Mouse (Mus musculus): ENCODE measurements around the gene Myoz1.
"Not testable (repeated sequence)": the region's sequence is repeated elsewhere in the genome, so short reads cannot be mapped to it uniquely, and the experiment has no call there.

The Myoz1 gene

GRCm38 (mm10) chr14:20656361-20656760 is at the start of gene Myoz1:
Gene Myoz1, minus strand, starts transcription at chr14:20656540.
- DNase-seq (ENCODE audit: low read depth): no peak

- not testable (repeated sequence) for DNase-seq (ENCODE audit: low read depth)
These were observed 47.1 kb upstream of the Myoz1 start for GRCm38 (mm10) chr14:20703461-20703860.

- DNase-seq (ENCODE audit: low read depth): peak; percentile 90
These were observed 46.5 kb upstream of the Myoz1 start, which contains the start of gene Chchd1 for GRCm38 (mm10) chr14:20702741-20703381. Gene Chchd1, plus strand, starts transcription at chr14:20703006.

GRCm38 (mm10) chr14:20702096-20702740 is 45.9 kb upstream of the Myoz1 start:
- peak; percentile 30 for DNase-seq (ENCODE audit: low read depth)

GRCm38 (mm10) chr14:20701554-20701953 is 45.2 kb upstream of the Myoz1 start:
- DNase-seq (ENCODE audit: low read depth): no peak

- no peak for DNase-seq (ENCODE audit: low read depth)
These were observed 44.0 kb upstream of the Myoz1 start for GRCm38 (mm10) chr14:20700362-20700761.

GRCm38 (mm10) chr14:20698515-20698914 is 42.2 kb upstream of the Myoz1 start:
- no peak for DNase-seq (ENCODE audit: low read depth)

- DNase-seq (ENCODE audit: low read depth): peak; percentile 63
These were observed 40.6 kb upstream of the Myoz1 start for GRCm38 (mm10) chr14:20696986-20697385.

GRCm38 (mm10) chr14:20695761-20696520 is 39.6 kb upstream of the Myoz1 start:
- no peak for DNase-seq (ENCODE audit: low read depth)

- DNase-seq (ENCODE audit: low read depth): peak; percentile 92
These were observed 38.8 kb upstream of the Myoz1 start, which contains the start of gene Fut11 for GRCm38 (mm10) chr14:20694884-20695760. Gene Fut11, plus strand, starts transcription at chr14:20694968.

GRCm38 (mm10) chr14:20694185-20694883 is 38.0 kb upstream of the Myoz1 start:
- no peak for DNase-seq (ENCODE audit: low read depth)

GRCm38 (mm10) chr14:20693589-20694101 is 37.3 kb upstream of the Myoz1 start:
- no peak for DNase-seq (ENCODE audit: low read depth)

GRCm38 (mm10) chr14:20691772-20692171 is 35.4 kb upstream of the Myoz1 start:
- no peak for DNase-seq (ENCODE audit: low read depth)

GRCm38 (mm10) chr14:20689009-20689408 is 32.7 kb upstream of the Myoz1 start:
- no peak for DNase-seq (ENCODE audit: low read depth)

GRCm38 (mm10) chr14:20686576-20686975 is 30.2 kb upstream of the Myoz1 start:
- no peak for DNase-seq (ENCODE audit: low read depth)

- DNase-seq (ENCODE audit: low read depth): peak; percentile 87
These were observed 26.2 kb upstream of the Myoz1 start for GRCm38 (mm10) chr14:20682498-20682897.

GRCm38 (mm10) chr14:20681742-20682141 is 25.4 kb upstream of the Myoz1 start:
- no peak for DNase-seq (ENCODE audit: low read depth)

- no peak for DNase-seq (ENCODE audit: low read depth)
These were observed 21.6 kb upstream of the Myoz1 start for GRCm38 (mm10) chr14:20677906-20678305.

- peak; percentile 100 for DNase-seq (ENCODE audit: low read depth)
These were observed 17.9 kb upstream of the Myoz1 start, which contains the start of gene Sec24c for GRCm38 (mm10) chr14:20674064-20674833. Gene Sec24c, plus strand, starts transcription at chr14:20674308.

- no peak for DNase-seq (ENCODE audit: low read depth)
These were observed 17.4 kb upstream of the Myoz1 start for GRCm38 (mm10) chr14:20673735-20674063.

Data from induced T-regulatory cell, adult 2 months (primary cell).